In genomic region chr16:95585541-95586310, GRCm38 (mm10) we compare ENCODE assay signal across 8 mouse cellular contexts. TPM values are rescaled to one million over a fixed set of nuclear protein-coding genes. Genes with fewer than 3 reads are reported as not detected.
DNase-seq lines count a peak whose midpoint lies in the region; ATAC-seq and TF ChIP-seq lines count a peak whose summit lies in the region.

No protein-coding gene starts in this region.

- H3K9ac ChIP-seq in hindbrain, embryonic 13.5 days = peak overlapping the region; percentile 66
- peak overlapping the region; percentile 45 for H3K9ac ChIP-seq in limb, embryonic 15.5 days
- peak overlapping the region; percentile 59 for H3K9ac ChIP-seq in midbrain, embryonic 13.5 days (replicated peaks)
- H3K9ac ChIP-seq in stomach, embryonic 14.5 days (replicated peaks; ENCODE audit: low read depth, low read length) = 0 out of 2 replicates have a peak overlapping the region, but pooled peaks have one; percentile 18

- peak; percentile 85 for ATAC-seq in hindbrain, embryonic 13.5 days (ENCODE audit: low FRiP score)
- ATAC-seq in limb, embryonic 15.5 days (ENCODE audit: insufficient number of reproducible peaks, low FRiP score, low TSS enrichment, low read depth) = peak; percentile 81
- ATAC-seq in midbrain, embryonic 13.5 days = peak; percentile 97
- ATAC-seq in stomach, embryonic 14.5 days (ENCODE audit: insufficient number of reproducible peaks, insufficient read depth, low FRiP score, low read depth) = peak; percentile 85; the same call in 1 of the 2 replicates
- ATAC-seq in erythroblast, adult 5-6 weeks (replicated peaks; ENCODE audit: low FRiP score, poor library complexity, severe bottlenecking) = no peak

- peak overlapping the region; percentile 9; the same call in 1 of the 2 replicates for H3K27ac ChIP-seq in embryonic fibroblast, embryonic 13.5 days (ENCODE audit: insufficient read depth, low read length)
- H3K27ac ChIP-seq in hindbrain, embryonic 13.5 days = no peak overlapping the region
- H3K27ac ChIP-seq in limb, embryonic 15.5 days = peak overlapping the region; percentile 88
- H3K27ac ChIP-seq in midbrain, embryonic 13.5 days = no peak overlapping the region
- H3K27ac ChIP-seq in stomach, embryonic 14.5 days (ENCODE audit: low read length) = no peak overlapping the region

- peak overlapping the region; percentile 43 for H3K4me3 ChIP-seq in embryonic fibroblast, embryonic 13.5 days (ENCODE audit: insufficient read depth, low read length)
- H3K4me3 ChIP-seq in hindbrain, embryonic 13.5 days = peak overlapping the region; percentile 48
- H3K4me3 ChIP-seq in limb, embryonic 15.5 days = peak overlapping the region; percentile 57
- peak overlapping the region; percentile 47 for H3K4me3 ChIP-seq in midbrain, embryonic 13.5 days (replicated peaks)
- peak overlapping the region; percentile 39 for H3K4me3 ChIP-seq in stomach, embryonic 14.5 days (ENCODE audit: low read depth, low read length)

- WGBS in hindbrain, embryonic 13.5 days = 1% methylated on average over 36 of the region's 36 CpGs
- under 1% methylated on average over 36 of the region's 36 CpGs for WGBS in limb, embryonic 15.5 days
- under 1% methylated on average over 36 of the region's 36 CpGs for WGBS in midbrain, embryonic 13.5 days
- WGBS in stomach, embryonic 14.5 days = under 1% methylated on average over 36 of the region's 36 CpGs

- TF ChIP-seq POLR2A in embryonic fibroblast, embryonic 13.5 days (IDR thresholded peaks at IDR 0.05; ENCODE audit: low read depth, low read length) = no peak; the same call in 1 of the 2 replicates

- no peaks in the 10 kb centered on the region for H3K9me3 ChIP-seq in hindbrain, embryonic 13.5 days
- H3K9me3 ChIP-seq in limb, embryonic 15.5 days = no peaks in the 10 kb centered on the region
- no peaks in the 10 kb centered on the region for H3K9me3 ChIP-seq in midbrain, embryonic 13.5 days
- H3K9me3 ChIP-seq in stomach, embryonic 14.5 days (ENCODE audit: control insufficient read depth, low read depth, low read length) = no peaks in the 10 kb centered on the region

- no peaks in the 10 kb centered on the region for H3K36me3 ChIP-seq in hindbrain, embryonic 13.5 days
- no peaks in the 10 kb centered on the region for H3K36me3 ChIP-seq in limb, embryonic 15.5 days
- H3K36me3 ChIP-seq in midbrain, embryonic 13.5 days = no peaks in the 10 kb centered on the region
- H3K36me3 ChIP-seq in stomach, embryonic 14.5 days (ENCODE audit: control insufficient read depth, insufficient read depth, low read length) = no peaks in the 10 kb centered on the region

- peak; percentile 53; the same call in 1 of the 2 replicates for TF ChIP-seq CTCF in embryonic fibroblast, embryonic 13.5 days (IDR thresholded peaks at IDR 0.05; ENCODE audit: borderline replicate concordance, insufficient read depth, low read length)

- peaks cover 65% of the 10 kb centered on the region for H3K27me3 ChIP-seq in hindbrain, embryonic 13.5 days
- peaks cover 22% of the 10 kb centered on the region for H3K27me3 ChIP-seq in limb, embryonic 15.5 days
- H3K27me3 ChIP-seq in midbrain, embryonic 13.5 days = peaks cover 52% of the 10 kb centered on the region
- peaks cover 13% of the 10 kb centered on the region; the same call in 1 of the 2 replicates for H3K27me3 ChIP-seq in stomach, embryonic 14.5 days (ENCODE audit: control insufficient read depth, insufficient read depth, low read length)

- peak; percentile 71 for DNase-seq in CD4-positive, CD25-positive, alpha-beta regulatory T cell, adult 2 months (ENCODE audit: low read depth, low spot score)
- peak; percentile 41 for DNase-seq in T-cell, adult 2 months (ENCODE audit: low spot score)

- no peaks in the 10 kb centered on the region; the same call in 1 of the 2 replicates for H3K4me1 ChIP-seq in embryonic fibroblast, embryonic 13.5 days (ENCODE audit: control insufficient read depth, insufficient read depth, low read length)
- H3K4me1 ChIP-seq in hindbrain, embryonic 13.5 days (replicated peaks) = peaks cover 19% of the 10 kb centered on the region
- peaks cover 30% of the 10 kb centered on the region for H3K4me1 ChIP-seq in limb, embryonic 15.5 days
- peaks cover 20% of the 10 kb centered on the region for H3K4me1 ChIP-seq in midbrain, embryonic 13.5 days (replicated peaks)
- peaks cover 17% of the 10 kb centered on the region for H3K4me1 ChIP-seq in stomach, embryonic 14.5 days (ENCODE audit: control insufficient read depth, insufficient read depth, low read length)

- peak overlapping the region; percentile 87 for H3K4me2 ChIP-seq in hindbrain, embryonic 13.5 days
- H3K4me2 ChIP-seq in limb, embryonic 15.5 days = peak overlapping the region; percentile 87
- peak overlapping the region; percentile 90 for H3K4me2 ChIP-seq in midbrain, embryonic 13.5 days (replicated peaks)
- H3K4me2 ChIP-seq in stomach, embryonic 14.5 days (replicated peaks; ENCODE audit: low read depth, low read length) = peak overlapping the region; percentile 82

RNA-seq across cellular contexts. Expression of gene Erg, which starts 0.7 kb away (rescaled TPM):
- 6.1 and 17.6 TPM in 2 replicates for polyA plus RNA-seq in embryonic fibroblast, embryonic 13.5 days (2011; ENCODE audit: insufficient read length, low read depth, missing spikeins)
- 2.1 and 3.0 TPM in 2 replicates for polyA plus RNA-seq in hindbrain, embryonic 13.5 days (2015; fragmentation: Nextera tagmentation; extraction: Ambion mirVana)
- polyA plus RNA-seq in limb, embryonic 15.5 days (2015; fragmentation: Nextera tagmentation; extraction: Ambion mirVana) = 22.9 and 26.2 TPM in 2 replicates
- polyA plus RNA-seq in midbrain, embryonic 13.5 days (2015; fragmentation: Nextera tagmentation; extraction: Ambion mirVana) = 1.5 and 1.6 TPM in 2 replicates
- 2.7 and 2.8 TPM in 2 replicates for polyA plus RNA-seq in stomach, embryonic 14.5 days (2014; fragmentation: Nextera tagmentation; extraction: Ambion mirVana)
- total RNA-seq in erythroblast, adult 5-6 weeks (2015; ENCODE audit: low replicate concordance) = 3.8 and 4.0 TPM in 2 replicates
- 6.0 and 9.5 TPM in 2 replicates for total RNA-seq in erythroblast, adult 5-6 weeks (2017; ENCODE audit: low replicate concordance)

Comparison
In these comparisons a context has a peak if more than half of its experiments do, and no peak if none do; other contexts are left out.
1. H3K27ac ChIP-seq: peak in embryonic fibroblast, embryonic 13.5 days (single experiment) and limb, embryonic 15.5 days (single experiment); none in hindbrain, embryonic 13.5 days (single experiment), midbrain, embryonic 13.5 days (single experiment) and stomach, embryonic 14.5 days (single experiment).
2. Peak in every context shown above with its lines, with median percentiles within 50 percentile points of each other: H3K4me3 ChIP-seq, H3K4me2 ChIP-seq and H3K9ac ChIP-seq.